Mouse (Mus musculus): ENCODE results near the gene Mfsd2a.

DNA sequence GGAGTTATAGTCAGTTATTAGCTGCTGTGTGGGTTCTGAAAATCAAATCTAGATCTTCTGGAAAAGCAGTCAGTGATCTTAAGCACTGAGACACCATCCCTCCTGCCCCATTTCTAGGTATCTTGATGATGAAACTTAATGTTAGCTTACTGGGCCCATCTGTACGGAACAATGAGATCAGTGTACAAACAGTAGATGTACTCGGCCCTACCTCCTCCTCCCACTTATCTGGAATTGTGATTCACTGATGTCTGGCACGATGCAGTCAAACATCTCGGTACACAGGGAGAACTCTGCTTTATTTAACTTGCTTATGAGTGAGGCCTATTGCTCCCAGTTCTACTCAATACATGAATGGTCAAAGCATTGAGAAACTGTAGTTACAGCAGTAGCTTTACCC is 45.0 kb downstream of the Mfsd2a start:
- TF ChIP-seq POLR2A (IDR thresholded peaks at IDR 0.05; ENCODE audit: borderline replicate concordance, insufficient read depth, low read length) (no peak), CTCF (IDR thresholded peaks at IDR 0.05; ENCODE audit: borderline replicate concordance, insufficient read depth, low read depth, low read length) (no peak)
